Mouse (Mus musculus) Patski (cell line): Measurements from ENCODE around the gene Syt2. TPM values are rescaled to one million over a fixed set of nuclear protein-coding genes. Genes with fewer than 3 reads are reported as not detected.

Experiments
- ATAC-seq: fragments of 100-300 bp; one replicate; pipeline ENCODE4 v1.8.0; 2021
- CTCF ChIA-PET: fragments of 350-600 bp; sonication (Branson Sonifier 250); formaldehyde crosslinking; loops from one replicate; lab custom pipeline; 2022; ENCODE audit warnings: inconsistent platforms; lab: Charles Lee
- POLR2A ChIA-PET: fragments of 350-600 bp; sonication (Branson Sonifier 250); formaldehyde crosslinking; loops from one replicate; lab custom pipeline; 2022; ENCODE audit warnings: antibody characterized with exemption, inconsistent platforms; lab: Charles Lee
- DNase-seq: peaks from one replicate; pipeline ENCODE4 v3.0.0-alpha.2; 2011; ENCODE audit warnings: low read depth, low spot score
- H3K27me3 ChIP-seq: fragments of 371-371 bp; one replicate; pipeline ENCODE4 v1.5.1; 2021
- CTCF ChIP-seq: fragments of 100-300 bp; IDR thresholded peaks from one replicate; pipeline ENCODE4 v1.5.1; 2021
- in situ Hi-C: fragments of 300-500 bp; cut with MboI; formaldehyde crosslinking; loops from 3 replicates; pipeline ENCODE4 v1.11.1; 2018; ENCODE audit warnings: low pct_unique_long_range_greater_than_20kb, mixed read lengths
- polyA plus RNA-seq: library from polyadenylated mRNA; unstranded; gene quantifications from one replicate; pipeline ENCODE4 v1.2.3, GENCODE M21; 2021

Syt2 gene
- polyA plus RNA-seq, 1 experiment from 2014 or later = 0.37 TPM

DNA sequence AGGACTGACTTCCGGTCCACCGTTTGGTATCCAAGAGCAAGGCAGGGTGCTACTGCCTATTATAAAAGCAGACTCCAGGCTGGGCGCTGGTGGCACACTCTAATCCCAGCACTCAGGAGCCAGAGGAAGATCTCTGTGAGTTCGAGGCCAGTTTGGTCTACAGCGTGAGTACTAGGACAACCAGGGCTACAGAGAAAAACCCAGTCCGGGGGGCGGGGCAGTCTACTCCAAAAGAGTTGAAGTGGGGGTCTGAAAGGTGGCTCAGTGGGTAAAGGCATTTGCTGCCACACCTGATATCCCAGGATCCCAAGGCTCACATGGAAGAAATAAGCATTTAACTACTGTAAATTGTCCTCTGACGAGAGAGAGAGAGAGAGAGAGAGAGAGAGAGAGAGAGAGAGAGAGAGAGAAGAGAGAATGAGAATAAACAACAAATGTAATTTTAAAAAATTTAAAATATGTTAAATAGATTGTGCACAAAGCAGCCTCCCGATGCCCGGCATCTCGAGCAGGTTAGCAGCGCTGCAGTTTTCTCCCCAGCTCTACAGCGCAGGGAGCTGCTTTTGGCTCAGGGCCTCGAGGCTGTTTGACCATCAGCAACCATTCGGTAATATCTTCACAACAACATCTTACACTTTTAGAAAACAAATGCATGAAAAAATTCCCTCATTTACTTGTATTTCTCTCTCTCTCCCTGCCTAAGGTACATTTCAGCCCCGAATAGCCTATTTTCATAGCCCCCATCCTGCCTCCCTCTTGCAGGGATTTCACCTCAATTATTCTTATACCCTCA is 873 bp upstream of the Syt2 start:
- ATAC-seq (no peak), DNase-seq (no peak)
- ChIA-PET POLR2A (no interaction called here), CTCF (no interaction called here)
- TF ChIP-seq CTCF = no peak
- peaks cover 3% of the 10 kb centered on the region for H3K27me3 ChIP-seq
- in situ Hi-C loops = no loop called here

DNA sequence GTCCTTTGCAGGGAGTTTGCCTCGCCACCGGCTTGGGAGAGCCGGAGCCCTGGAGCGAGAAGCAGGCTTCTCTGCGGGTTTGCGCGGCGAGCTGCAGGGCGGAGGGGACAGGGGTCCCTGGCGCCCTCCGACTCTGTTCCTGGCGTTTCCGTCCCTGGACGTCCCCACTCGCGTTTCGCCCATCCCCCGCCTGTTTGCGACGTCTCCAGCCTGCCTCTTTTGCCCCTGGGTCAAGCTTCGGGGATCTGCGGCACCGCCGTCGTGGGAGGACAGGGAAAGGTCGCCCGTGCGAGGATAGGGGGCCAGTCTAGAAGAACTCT is 446 bp downstream of the Syt2 start:
- DNase-seq (no peak), ATAC-seq (no peak)
- TF ChIP-seq CTCF = no peak
- in situ Hi-C loops = no loop called here
- ChIA-PET POLR2A (no interaction called here), CTCF (no interaction called here)
- peaks cover 3% of the 10 kb centered on the region for H3K27me3 ChIP-seq

DNA sequence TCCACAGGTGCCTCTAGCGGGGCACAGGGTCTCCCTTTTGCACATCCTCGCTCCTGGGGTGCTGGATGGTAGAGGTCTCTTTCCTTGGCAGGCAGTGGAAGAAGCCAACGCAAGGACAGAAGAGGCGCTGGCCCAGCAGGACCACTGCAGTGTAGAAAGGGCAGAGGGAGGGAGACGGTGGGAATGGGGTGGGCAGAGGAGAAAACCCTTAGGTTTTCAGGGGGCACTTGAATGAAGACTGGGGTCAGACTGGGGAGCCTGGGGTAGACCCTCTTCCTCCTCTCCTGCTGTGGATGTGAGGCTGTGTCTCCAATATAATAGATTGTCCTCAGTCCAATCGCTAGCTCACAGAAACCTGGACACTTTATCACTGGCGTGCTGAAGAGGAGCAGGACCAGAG is 1.1 kb downstream of the Syt2 start:
- peaks cover 3% of the 10 kb centered on the region for H3K27me3 ChIP-seq
- POLR2A ChIA-PET = no interaction called here

DNA sequence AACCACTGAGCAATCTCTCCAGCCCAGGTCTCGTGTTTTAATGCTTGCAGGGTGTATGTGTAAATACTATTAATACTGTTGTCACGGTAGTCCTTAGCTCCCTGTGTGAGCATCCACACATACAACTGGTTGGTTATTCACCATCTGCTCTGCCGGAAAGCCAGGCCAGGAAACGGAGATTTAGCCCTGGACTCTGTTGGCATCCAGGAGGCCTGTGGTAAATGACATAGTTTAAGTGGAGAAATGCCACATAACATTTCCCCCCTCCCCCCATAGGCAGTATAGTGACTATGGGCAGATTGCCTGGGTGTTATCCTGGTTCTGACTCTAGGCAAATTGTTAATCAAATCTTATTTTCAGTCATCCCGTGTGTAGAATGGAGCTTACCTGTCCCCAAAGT is 4.3 kb downstream of the Syt2 start:
- CTCF ChIA-PET = interaction anchor here (1.5 to 2.2 kb wide), 3 partner anchors 12 to 203 kb away, joined by 3 to 6 read pairs (median 4); no protein-coding TSS in a partner anchor
- POLR2A ChIA-PET = no interaction called here
- DNase-seq = peak; percentile 80
- peak; percentile 49 for ATAC-seq
- in situ Hi-C loops = no loop called here
- TF ChIP-seq CTCF = no peak
- H3K27me3 ChIP-seq = peaks cover 3% of the 10 kb centered on the region

More for the DNA sequence above, 1.1 kb downstream of the Syt2 start:
- CTCF ChIA-PET = interaction anchor here (2.1 kb wide), 1 partner anchor 9 kb away, joined by 10 read pairs; no protein-coding TSS in a partner anchor
- DNase-seq (no peak), ATAC-seq (no peak)
- no peak for TF ChIP-seq CTCF
- in situ Hi-C loops = no loop called here

DNA sequence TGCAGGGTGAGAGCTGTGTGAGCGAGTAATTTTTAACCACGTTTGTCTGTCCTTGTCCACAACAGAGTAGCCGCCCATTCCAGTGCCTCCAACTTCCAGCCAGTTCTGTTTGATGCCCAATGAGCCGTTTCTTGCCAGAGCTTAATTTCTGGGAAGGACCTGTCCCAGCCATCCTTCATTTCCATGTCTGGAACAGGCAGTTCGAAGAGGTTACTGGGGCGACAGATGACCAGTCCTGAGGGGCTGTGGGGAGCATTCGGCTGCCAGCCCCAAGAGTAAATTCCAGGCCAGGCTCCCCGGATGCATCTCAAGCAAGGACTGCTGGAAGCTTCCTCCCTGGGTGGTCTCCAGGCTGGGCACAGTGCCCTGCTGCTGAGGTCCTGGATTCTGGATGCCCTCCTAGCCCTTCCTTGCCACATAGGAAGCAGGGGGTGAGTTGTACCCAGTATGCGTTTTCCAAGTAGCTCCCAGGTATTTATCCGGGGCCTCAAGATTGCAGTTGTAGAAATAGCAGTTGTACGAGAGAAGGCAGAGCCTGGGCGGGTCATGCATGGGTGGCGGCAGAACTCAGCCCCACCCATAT is 4.9 kb downstream of the Syt2 start:
- ChIA-PET POLR2A (no interaction called here), CTCF (interaction anchor here (1.5 to 2.2 kb wide), 3 partner anchors 13 to 203 kb away, joined by 3 to 6 read pairs (median 4); no protein-coding TSS in a partner anchor)
- ATAC-seq = peak; percentile 53
- in situ Hi-C loops = no loop called here
- H3K27me3 ChIP-seq = peaks cover 3% of the 10 kb centered on the region
- TF ChIP-seq CTCF = no peak
- DNase-seq = peak; percentile 82

- no peak for TF ChIP-seq CTCF
- ATAC-seq (peak; percentile 6), DNase-seq (peak; percentile 44)
- POLR2A ChIA-PET = no interaction called here
- CTCF ChIA-PET = interaction anchor here (1.7 to 2.2 kb wide), 2 partner anchors 13 to 15 kb away, joined by 4 to 6 read pairs; no protein-coding TSS in a partner anchor
- in situ Hi-C loops = no loop called here
- H3K27me3 ChIP-seq = peaks cover under 1% of the 10 kb centered on the region
Observed at GRCm38 (mm10) chr1:134651851-134652398, 5.4 kb downstream of the Syt2 start.

- no peak for TF ChIP-seq CTCF
- no peak for DNase-seq
- in situ Hi-C loops = no loop called here
- POLR2A ChIA-PET = interaction anchor here (0.6 to 1.1 kb wide), 2 partner anchors 12 to 80 kb away, joined by 3 to 6 read pairs; no protein-coding TSS in a partner anchor
- CTCF ChIA-PET = no interaction called here
- no peaks in the 10 kb centered on the region for H3K27me3 ChIP-seq
- no peak for ATAC-seq
Observed at GRCm38 (mm10) chr1:134653603-134654257, 7.3 kb downstream of the Syt2 start.

DNA sequence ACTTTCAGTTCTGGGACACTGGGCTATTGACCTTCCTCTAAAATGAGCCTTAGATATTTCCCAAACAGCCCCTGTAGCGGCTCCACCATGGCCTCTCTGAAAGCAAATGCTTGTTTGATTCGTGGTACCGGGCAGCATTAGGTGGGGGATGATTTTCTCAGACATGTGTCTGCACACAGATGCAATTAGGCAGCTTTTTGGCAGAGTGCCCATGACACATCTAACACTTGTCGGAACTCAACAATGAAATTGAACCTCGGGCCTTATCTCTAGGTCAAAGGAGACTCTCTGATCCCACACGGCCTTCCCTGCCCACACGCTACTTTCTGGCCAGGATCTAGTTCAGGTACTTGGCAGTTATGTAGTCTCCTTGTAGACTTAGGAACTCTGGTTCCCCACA is 12.4 kb downstream of the Syt2 start:
- no peaks in the 10 kb centered on the region for H3K27me3 ChIP-seq
- ATAC-seq (no peak), DNase-seq (no peak)
- TF ChIP-seq CTCF = no peak
- in situ Hi-C loops = loop anchor here (5.0 kb wide), 1 partner anchor 53 kb away; no protein-coding TSS in a partner anchor
- ChIA-PET POLR2A (no interaction called here), CTCF (no interaction called here)

DNA sequence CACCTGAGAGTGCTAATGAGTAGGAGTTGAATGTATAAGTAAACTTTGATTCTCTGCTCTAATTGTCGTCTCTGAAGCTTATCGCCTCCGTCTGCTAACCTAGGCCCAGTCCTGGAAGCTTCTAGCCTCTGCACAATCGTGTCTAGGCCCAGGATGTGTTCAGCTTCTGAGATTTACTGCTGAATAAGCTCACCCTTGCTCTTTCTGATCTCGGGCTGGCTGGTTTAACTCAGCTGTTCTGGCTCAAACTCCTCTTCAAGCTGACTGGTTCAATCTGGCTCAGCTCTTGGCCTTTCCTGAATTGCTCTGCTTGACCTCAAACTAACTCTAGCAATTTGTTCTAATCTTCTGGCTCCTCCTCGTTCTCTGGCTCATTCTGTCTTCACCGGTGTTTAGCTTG is 13.7 kb downstream of the Syt2 start:
- ATAC-seq (no peak), DNase-seq (no peak)
- ChIA-PET POLR2A (no interaction called here), CTCF (no interaction called here)
- no peak for TF ChIP-seq CTCF
- H3K27me3 ChIP-seq = no peaks in the 10 kb centered on the region
- in situ Hi-C loops = no loop called here

DNA sequence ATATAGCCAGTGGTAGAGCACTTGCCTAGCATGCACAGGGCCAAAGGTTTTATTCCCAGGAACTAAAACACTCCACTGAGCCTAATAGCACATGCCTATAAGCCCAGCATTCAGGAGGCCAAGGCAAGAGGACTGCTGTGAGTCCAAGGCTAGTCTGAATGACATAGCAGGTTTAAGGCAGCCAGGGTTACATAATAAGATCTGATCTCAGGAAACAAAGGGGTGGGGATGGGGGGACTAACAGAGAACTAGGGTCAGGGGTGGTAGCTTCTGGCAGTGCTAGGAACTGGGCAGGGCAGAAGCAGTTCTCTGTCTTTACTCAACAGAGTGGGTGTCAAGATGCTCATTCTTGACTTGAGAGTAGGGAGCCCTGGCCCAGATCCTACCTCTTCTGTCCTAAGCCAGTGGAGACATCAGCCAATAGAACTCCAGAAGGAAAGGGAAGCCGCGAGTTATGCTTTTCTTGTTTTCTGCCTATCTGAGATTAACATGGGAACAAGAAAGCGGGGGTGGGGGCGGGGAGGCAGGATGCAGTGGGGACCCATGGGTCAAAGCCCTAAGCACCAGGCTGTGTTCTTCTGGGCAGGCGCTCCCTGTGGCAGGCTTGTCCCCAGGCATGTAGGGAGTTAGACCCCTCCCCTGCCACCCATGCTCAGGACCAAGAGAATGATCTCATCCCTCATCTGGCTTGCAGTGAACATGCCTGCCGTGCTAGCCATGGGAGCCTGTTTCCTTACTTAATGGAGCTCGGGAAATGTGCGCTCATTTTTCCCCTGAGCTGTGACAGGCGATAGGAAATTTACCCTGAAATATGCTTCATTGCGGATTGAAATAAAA is 25.0 kb downstream of the Syt2 start:
- ChIA-PET CTCF (no interaction called here), POLR2A (no interaction called here)
- no peak for TF ChIP-seq CTCF
- DNase-seq (no peak), ATAC-seq (no peak)
- in situ Hi-C loops = no loop called here
- no peaks in the 10 kb centered on the region for H3K27me3 ChIP-seq
